Mouse (Mus musculus) liver, postnatal 0 days (tissue): ENCODE measurements around the gene Lypd6b.

Experiments used
- CTCF ChIP-seq: sonication (generic); IDR thresholded peaks from 2 replicates; pipeline ENCODE4 v1.5.1; 2016; ENCODE audit warnings: antibody characterized with exemption, low read depth
- EP300 ChIP-seq: IDR thresholded peaks from 2 replicates; pipeline ENCODE4 v1.6.1; 2016; ENCODE audit warnings: antibody characterized with exemption, low read depth, mild to moderate bottlenecking

- TF ChIP-seq CTCF (no peak), EP300 (no peak)
These were observed 35.8 kb upstream of the Lypd6b start for GRCm38 (mm10) chr2:49751544-49752210.
